ENCODE assay signal across 26 mouse cellular contexts in genomic region chr6:143221245-143221644, GRCm38 (mm10). TPM values are rescaled to one million over a fixed set of nuclear protein-coding genes. Genes with fewer than 3 reads are reported as not detected.
A peak's percentile ranks its signal among the peaks of the same experiment; 100 is the strongest.
DNase-seq lines count a peak whose midpoint lies in the region; ATAC-seq and TF ChIP-seq lines count a peak whose summit lies in the region.
"Had no signal": no experiment of that assay in that cellular context is flagged by ENCODE, and none has a peak within 500 bp of the region (broad histone marks: within the 10 kb centered on the region; RNA-seq: fewer than 3 reads in every experiment).

No protein-coding gene starts in this region.

- in situ Hi-C loops in CH12.LX (cut with MboI; ENCODE audit: low pct_ligation_motif_present, low pct_unique_long_range_greater_than_20kb, low sequenced_read_pairs): no loop called here

- no peak for TF ChIP-seq CTCF in CH12.LX (conservative IDR thresholded peaks at IDR 0.05 in 1 of 2, IDR thresholded peaks at IDR 0.05 in 1 of 2; ENCODE audit: low read depth in 2 of 2, low read length in 2 of 2)

- no peaks in the 10 kb centered on the region for H3K36me3 ChIP-seq in midbrain, embryonic 10.5 days
- H3K36me3 ChIP-seq in midbrain, embryonic 16.5 days (ENCODE audit: control insufficient read depth, insufficient read depth, low read length): no peaks in the 10 kb centered on the region
- no peaks in the 10 kb centered on the region for H3K36me3 ChIP-seq in CH12.LX (replicated peaks in 1 of 2; ENCODE audit: control insufficient read depth in 1 of 2, insufficient read depth in 1 of 2, low read length in 1 of 2)
- H3K36me3 ChIP-seq: embryonic facial prominence, embryonic 10.5 days; forebrain, embryonic 12.5 days; hindbrain, embryonic 13.5 days; stomach, embryonic 15.5 days had no signal

- WGBS in midbrain, embryonic 10.5 days: 90% methylated on average over 8 of the region's 8 CpGs
- WGBS in midbrain, embryonic 16.5 days: 88% methylated on average over 8 of the region's 8 CpGs

- no peaks in the 10 kb centered on the region; the same call in 1 of the 2 replicates for H3K79me2 ChIP-seq in CH12.LX (replicated peaks; ENCODE audit: control insufficient read depth, extremely low read depth, insufficient read depth, poor library complexity, severe bottlenecking)

- no peaks in the 10 kb centered on the region for H3K9me3 ChIP-seq in midbrain, embryonic 10.5 days (replicated peaks)
- no peaks in the 10 kb centered on the region for H3K9me3 ChIP-seq in midbrain, embryonic 16.5 days (replicated peaks; ENCODE audit: control insufficient read depth, low read length, poor library complexity, severe bottlenecking)
- H3K9me3 ChIP-seq in CH12.LX (replicated peaks; ENCODE audit: low read length): no peaks in the 10 kb centered on the region
- H3K9me3 ChIP-seq: embryonic facial prominence, embryonic 10.5 days; forebrain, embryonic 12.5 days; hindbrain, embryonic 13.5 days; stomach, embryonic 15.5 days had no signal

- H3K27ac ChIP-seq in midbrain, embryonic 10.5 days (replicated peaks): peak overlapping the region; percentile 33; the same call in 1 of the 2 replicates
- H3K27ac ChIP-seq in midbrain, embryonic 16.5 days (ENCODE audit: low read length): no peak overlapping the region
- H3K27ac ChIP-seq in CH12.LX (ENCODE audit: insufficient read depth, low read depth): no peak overlapping the region
- H3K27ac ChIP-seq: embryonic facial prominence, embryonic 10.5 days; forebrain, embryonic 12.5 days; hindbrain, embryonic 13.5 days; layer of hippocampus, adult 2 months; stomach, embryonic 15.5 days had no signal

- no peak for TF ChIP-seq RAD21 in CH12.LX (IDR thresholded peaks at IDR 0.05; ENCODE audit: low read depth, low read length)

- dilution Hi-C loops in CH12.LX (cut with MboI; ENCODE audit: extremely low pct_ligation_motif_present, extremely low pct_unique_long_range_greater_than_20kb, low sequenced_read_pairs): no loop called here

- H3K9ac ChIP-seq in midbrain, embryonic 16.5 days (ENCODE audit: low read depth, low read length): no peak overlapping the region
- no peak overlapping the region for H3K9ac ChIP-seq in CH12.LX (ENCODE audit: insufficient read depth, low read depth)
- H3K9ac ChIP-seq: forebrain, embryonic 12.5 days; hindbrain, embryonic 13.5 days; liver, postnatal 0 days; stomach, embryonic 15.5 days had no signal

- H3K4me2 ChIP-seq in midbrain, embryonic 16.5 days (ENCODE audit: low read length): no peak overlapping the region
- H3K4me2 ChIP-seq in CH12.LX (ENCODE audit: insufficient read depth, low read depth, poor library complexity, severe bottlenecking): no peak overlapping the region
- H3K4me2 ChIP-seq: forebrain, embryonic 12.5 days; hindbrain, embryonic 13.5 days; stomach, embryonic 15.5 days had no signal

- H3K27me3 ChIP-seq in midbrain, embryonic 10.5 days (ENCODE audit: low read depth, poor library complexity, severe bottlenecking): no peaks in the 10 kb centered on the region
- H3K27me3 ChIP-seq in midbrain, embryonic 16.5 days (ENCODE audit: control insufficient read depth, insufficient read depth, low read depth, low read length): no peaks in the 10 kb centered on the region
- no peaks in the 10 kb centered on the region for H3K27me3 ChIP-seq in CH12.LX (replicated peaks)
- H3K27me3 ChIP-seq: forebrain, embryonic 12.5 days; hindbrain, embryonic 13.5 days; stomach, embryonic 15.5 days had no signal

- ATAC-seq in midbrain, embryonic 16.5 days: no peak
- ATAC-seq in megakaryocyte progenitor cell, adult 5-6 weeks (replicated peaks; ENCODE audit: poor library complexity): peak; percentile 14; the same call in 1 of the 2 replicates
- ATAC-seq: inflammation-experienced regulatory T-cells, adult 6 months; liver, postnatal 0 days had no signal

- H3K4me3 ChIP-seq in midbrain, embryonic 10.5 days: no peak overlapping the region
- no peak overlapping the region for H3K4me3 ChIP-seq in midbrain, embryonic 16.5 days (ENCODE audit: low read depth, low read length)
- H3K4me3 ChIP-seq in CH12.LX (replicated peaks in 1 of 3; ENCODE audit: low read depth in 2 of 3, low read length in 2 of 3, poor library complexity in 1 of 3): peak overlapping the region in 1 of 3 experiments; percentile 3
- H3K4me3 ChIP-seq: embryonic facial prominence, embryonic 10.5 days; forebrain, embryonic 12.5 days; hindbrain, embryonic 13.5 days; layer of hippocampus, adult 2 months; stomach, embryonic 15.5 days had no signal

- TF ChIP-seq EP300 in CH12.LX (IDR thresholded peaks at IDR 0.05; ENCODE audit: low read length): no peak

- no peak for TF ChIP-seq POLR2A in CH12.LX (IDR thresholded peaks at IDR 0.05; ENCODE audit: low read depth, low read length)

- no peak for DNase-seq in midbrain, embryonic 10.5 days (ENCODE audit: low spot score)
- DNase-seq in CH12.LX (ENCODE audit: extremely low read depth): peak; percentile 27
- DNase-seq in WW6 (ENCODE audit: low read depth, low spot score): peak; percentile 42
- no peak for DNase-seq in adipocyte (ENCODE audit: low spot score)
- no peak for DNase-seq in cerebellum, postnatal 36 days
- DNase-seq in Muller cell, postnatal 12 days (ENCODE audit: inconsistent ontology term): no peak
- DNase-seq: adrenal gland, postnatal 36 days; cerebellum, adult 11-12 months; cerebellum, postnatal 14 days; gastrocnemius, postnatal 10 days; kidney, adult 2 months; kidney, postnatal 10 days; layer of hippocampus, postnatal 36 days; liver; liver, postnatal 0 days; lung, postnatal 14 days; right cerebral cortex, adult 18-20 months; thymus, postnatal 25 days had no signal

- 0 out of 2 replicates have a peak, but pooled peaks cover 2% of the 10 kb centered on the region for H3K4me1 ChIP-seq in midbrain, embryonic 10.5 days
- H3K4me1 ChIP-seq in midbrain, embryonic 16.5 days (ENCODE audit: control insufficient read depth, insufficient read depth, low read length): no peaks in the 10 kb centered on the region
- H3K4me1 ChIP-seq in CH12.LX (ENCODE audit: control insufficient read depth in 1 of 2, insufficient read depth in 2 of 2): peaks cover 0 to 35% of the 10 kb centered on the region in 2 experiments; a peak in 2 of 4 replicates
- H3K4me1 ChIP-seq: embryonic facial prominence, embryonic 10.5 days; forebrain, embryonic 12.5 days; stomach, embryonic 15.5 days had no signal

TF ChIP-seq in CH12.LX, 34 proteins besides CTCF, POLR2A, EP300 and RAD21:
- TF ChIP-seq UBTF (IDR thresholded peaks at IDR 0.05; ENCODE audit: low read depth, low read length) (no peak), RCOR1 (conservative IDR thresholded peaks at IDR 0.05; ENCODE audit: low read depth, low read length) (no peak), ZNF384 (IDR thresholded peaks at IDR 0.05; ENCODE audit: low read depth, low read length) (peak; percentile 54), ETS1 (conservative IDR thresholded peaks at IDR 0.05; ENCODE audit: low read depth, low read length) (no peak), ZC3H11A (IDR thresholded peaks at IDR 0.05; ENCODE audit: low read depth, low read length) (no peak), HCFC1 (IDR thresholded peaks at IDR 0.05; ENCODE audit: low read depth, low read length) (no peak), MYC (IDR thresholded peaks at IDR 0.05; ENCODE audit: low read depth, low read length) (no peak), GABPA (IDR thresholded peaks at IDR 0.05; ENCODE audit: insufficient replicate concordance, low read depth, low read length) (no peak), ZMIZ1 (IDR thresholded peaks at IDR 0.05; ENCODE audit: low read depth, low read length) (no peak)

RNA-seq across cellular contexts. Expression of gene Etnk1, which starts 54.2 kb away (rescaled TPM):
- 21.0 and 23.9 TPM in 2 replicates for polyA plus RNA-seq in midbrain, embryonic 10.5 days (2016; fragmentation: Nextera tagmentation; extraction: Ambion mirVana)
- 50.9 and 53.0 TPM in 2 replicates for polyA plus RNA-seq in midbrain, embryonic 16.5 days (2015; fragmentation: Nextera tagmentation; extraction: Ambion mirVana)
- total RNA-seq in CH12.LX (2012; rRNA removed) (27.0 and 27.1 TPM in 2 replicates), CH12.LX (2014; rRNA removed) (33.4 and 35.1 TPM in 2 replicates)
- polyA plus RNA-seq in CH12.LX (2012; ENCODE audit: insufficient read length, low read depth): 28.4 and 32.8 TPM in 2 replicates
- 46.9 and 55.3 TPM in 2 replicates for total RNA-seq in megakaryocyte progenitor cell, adult 5-6 weeks (2015)
- 50.9 and 65.1 TPM in 2 replicates for total RNA-seq in megakaryocyte progenitor cell, adult 5-6 weeks (2017)

Comparison
In these comparisons a context has a peak if more than half of its experiments do, and no peak if none do; other contexts are left out.
1. DNase-seq: peak in CH12.LX (single experiment) and WW6 (single experiment); none in midbrain, embryonic 10.5 days (single experiment), adipocyte (single experiment), cerebellum, postnatal 36 days (0 of 2) and Muller cell, postnatal 12 days (single experiment).